In genomic region chr1:66838184-66839042, GRCm38 (mm10) we compare ENCODE assay signal across 8 mouse cellular contexts. TPM values are rescaled to one million over a fixed set of nuclear protein-coding genes. Genes with fewer than 3 reads are reported as not detected.
DNase-seq lines count a peak whose midpoint lies in the region; ATAC-seq lines count a peak whose summit lies in the region.

No protein-coding gene starts in this region.

- peaks cover 55% of the 10 kb centered on the region for H3K36me3 ChIP-seq in heart, embryonic 10.5 days
- peaks cover 22% of the 10 kb centered on the region; the same call in 1 of the 2 replicates for H3K36me3 ChIP-seq in limb, embryonic 10.5 days
- no peaks in the 10 kb centered on the region for H3K36me3 ChIP-seq in midbrain, embryonic 11.5 days (ENCODE audit: control insufficient read depth, insufficient read depth, low read length)

- WGBS in heart, embryonic 10.5 days = 59% methylated on average over 16 of the region's 16 CpGs
- 60% methylated on average over 16 of the region's 16 CpGs for WGBS in limb, embryonic 10.5 days
- 63% methylated on average over 16 of the region's 16 CpGs for WGBS in midbrain, embryonic 11.5 days

- peak; percentile 80 for DNase-seq in heart, adult 11 months
- DNase-seq in heart, embryonic 10.5 days (ENCODE audit: low spot score) = no peak
- peak; percentile 89 to 92 for DNase-seq in cerebellum, postnatal 10 days
- DNase-seq in frontal cortex, postnatal 25 days (ENCODE audit: low spot score in 2 of 2) = peak; percentile 70 to 72
- peak; percentile 85 for DNase-seq in kidney, adult 18-20 months
- DNase-seq in limb, embryonic 10.5 days (ENCODE audit: low spot score) = peak; percentile 77
- DNase-seq in midbrain, embryonic 11.5 days (ENCODE audit: low spot score, missing footprints) = peak; percentile 96
- peak; percentile 55 to 83 for DNase-seq in spleen, adult 18-20 months

- ATAC-seq in midbrain, embryonic 11.5 days (ENCODE audit: low FRiP score) = peak; percentile 62

- no peak overlapping the region for H3K4me2 ChIP-seq in midbrain, embryonic 11.5 days

- H3K27ac ChIP-seq in heart, embryonic 10.5 days = no peak overlapping the region
- H3K27ac ChIP-seq in limb, embryonic 10.5 days = no peak overlapping the region
- no peak overlapping the region for H3K27ac ChIP-seq in midbrain, embryonic 11.5 days (ENCODE audit: low read depth, low read length)

- no peaks in the 10 kb centered on the region for H3K9me3 ChIP-seq in heart, embryonic 10.5 days
- no peaks in the 10 kb centered on the region for H3K9me3 ChIP-seq in limb, embryonic 10.5 days (replicated peaks)
- no peaks in the 10 kb centered on the region for H3K9me3 ChIP-seq in midbrain, embryonic 11.5 days (ENCODE audit: control insufficient read depth, low read length)

- H3K4me1 ChIP-seq in heart, embryonic 10.5 days = no peaks in the 10 kb centered on the region
- H3K4me1 ChIP-seq in limb, embryonic 10.5 days = peaks cover 13% of the 10 kb centered on the region
- no peaks in the 10 kb centered on the region for H3K4me1 ChIP-seq in midbrain, embryonic 11.5 days (ENCODE audit: control insufficient read depth, insufficient read depth, low read length)

- no peaks in the 10 kb centered on the region for H3K27me3 ChIP-seq in heart, embryonic 10.5 days (ENCODE audit: insufficient read depth, poor library complexity, severe bottlenecking)
- no peaks in the 10 kb centered on the region for H3K27me3 ChIP-seq in limb, embryonic 10.5 days (ENCODE audit: low read depth, poor library complexity, severe bottlenecking)
- no peaks in the 10 kb centered on the region for H3K27me3 ChIP-seq in midbrain, embryonic 11.5 days (ENCODE audit: control insufficient read depth, insufficient read depth, low read length)

- no peak overlapping the region for H3K4me3 ChIP-seq in heart, embryonic 10.5 days
- H3K4me3 ChIP-seq in limb, embryonic 10.5 days = no peak overlapping the region
- H3K4me3 ChIP-seq in midbrain, embryonic 11.5 days (ENCODE audit: low read depth, low read length) = no peak overlapping the region

- no peak overlapping the region for H3K9ac ChIP-seq in midbrain, embryonic 11.5 days (ENCODE audit: low read length)

RNA-seq across cellular contexts. Expression of gene Kansl1l, which starts 21.1 kb away (rescaled TPM):
- polyA plus RNA-seq in heart, embryonic 10.5 days (2016; fragmentation: Nextera tagmentation; extraction: Ambion mirVana) = 7.1 and 10.2 TPM in 2 replicates
- 10.6 and 16.2 TPM in 2 replicates for polyA plus RNA-seq in limb, embryonic 10.5 days (2016; fragmentation: Nextera tagmentation; extraction: Ambion mirVana)
- polyA plus RNA-seq in midbrain, embryonic 11.5 days (2014; fragmentation: Nextera tagmentation; extraction: Ambion mirVana) = 7.8 and 10.7 TPM in 2 replicates

RNA-seq across cellular contexts. Expression of gene Acadl, which starts 24.7 kb away (rescaled TPM):
- 124 and 196 TPM in 2 replicates for polyA plus RNA-seq in heart, embryonic 10.5 days (2016; fragmentation: Nextera tagmentation; extraction: Ambion mirVana)
- polyA plus RNA-seq in limb, embryonic 10.5 days (2016; fragmentation: Nextera tagmentation; extraction: Ambion mirVana) = 33.2 and 42.9 TPM in 2 replicates
- polyA plus RNA-seq in midbrain, embryonic 11.5 days (2014; fragmentation: Nextera tagmentation; extraction: Ambion mirVana) = 54.1 and 61.4 TPM in 2 replicates
